Mouse (Mus musculus) right cerebral cortex, postnatal 10 days (tissue): ENCODE measurements around the gene Suco.

ENCODE experiments used
- DNase-seq, 2 experiments: peaks; one replicate each; pipeline ENCODE4 v3.0.0; 2021; ENCODE audit warnings: low spot score in 2 of 2

Suco gene

DNA sequence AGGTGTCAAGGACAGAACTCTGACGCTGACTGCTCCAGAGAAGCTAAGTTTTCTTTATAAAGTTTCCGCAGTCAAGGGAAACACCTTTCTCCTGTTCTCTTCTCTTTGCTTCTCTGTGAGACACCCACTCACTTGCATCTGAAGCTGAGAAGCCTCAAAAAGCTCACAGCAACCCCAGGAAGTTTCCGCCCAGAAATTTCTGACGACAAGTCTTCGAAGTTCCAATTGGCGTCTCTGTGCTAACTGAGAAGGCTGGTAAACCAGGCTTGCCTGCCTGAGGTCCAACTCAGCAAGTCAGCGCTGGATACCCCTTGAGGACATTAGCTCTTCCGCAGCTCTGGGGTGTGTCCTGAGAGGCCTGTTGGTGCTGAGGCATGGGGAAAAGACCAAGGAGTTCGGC is 88.1 kb downstream of the Suco start, which contains the start of gene Fasl:
TSS of gene Fasl (minus strand) at position 157 of the 400 bp plus-strand sequence.
- no peak for DNase-seq

DNA sequence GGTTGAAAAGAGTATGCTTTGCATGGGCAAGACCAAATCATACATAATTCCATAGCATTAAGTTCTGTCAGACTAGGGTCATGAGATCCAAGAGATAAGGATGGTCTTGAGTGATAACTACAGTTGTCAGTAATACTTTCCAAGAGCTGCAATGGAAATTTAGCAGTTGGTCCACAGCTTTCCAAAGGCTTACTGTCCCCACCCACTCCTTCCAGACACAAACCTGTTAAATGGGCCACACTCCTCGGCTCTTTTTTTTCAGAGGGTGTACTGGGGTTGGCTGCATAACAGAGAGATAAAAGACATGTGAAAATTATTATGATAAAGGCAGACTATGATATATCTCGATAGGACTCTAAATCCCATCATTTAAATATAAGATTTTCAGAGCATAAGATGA is 93.8 kb downstream of the Suco start:
- no peak for DNase-seq

DNA sequence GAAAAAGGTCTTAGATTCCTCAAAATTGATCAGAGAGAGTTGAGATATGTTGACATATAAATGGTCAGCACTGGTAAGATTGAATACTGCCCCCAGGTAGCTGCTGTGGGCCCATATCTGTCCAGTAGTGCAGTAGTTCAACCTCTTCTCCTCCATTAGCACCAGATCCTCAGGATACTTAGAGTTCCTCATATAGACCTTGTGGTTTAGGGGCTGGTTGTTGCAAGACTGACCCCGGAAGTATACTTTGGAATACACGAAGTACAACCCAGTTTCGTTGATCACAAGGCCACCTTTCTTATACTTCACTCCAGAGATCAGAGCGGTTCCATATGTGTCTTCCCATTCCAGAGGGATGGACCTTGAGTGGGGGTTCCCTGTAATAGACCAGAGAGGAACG is 94.9 kb downstream of the Suco start:
- DNase-seq: no peak

DNA sequence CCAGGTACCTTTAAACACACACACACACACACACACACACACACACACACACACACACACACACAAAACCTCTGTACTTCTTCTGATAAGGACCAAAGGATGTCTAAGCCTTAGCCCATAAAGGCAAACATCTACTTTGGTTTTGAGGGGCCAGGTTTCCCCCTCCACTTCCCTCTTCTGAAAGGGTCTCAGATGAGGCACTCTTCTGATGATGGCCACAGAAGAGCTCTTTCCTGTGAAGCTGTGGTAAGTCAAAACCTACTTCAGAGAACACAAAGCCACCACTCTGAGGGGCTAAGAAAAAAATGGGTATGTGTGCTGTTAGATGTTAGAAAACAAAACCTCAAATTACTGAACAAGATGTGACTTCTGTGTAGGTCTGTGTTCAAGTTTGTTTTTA is 97.4 kb downstream of the Suco start:
- DNase-seq: no peak

DNA sequence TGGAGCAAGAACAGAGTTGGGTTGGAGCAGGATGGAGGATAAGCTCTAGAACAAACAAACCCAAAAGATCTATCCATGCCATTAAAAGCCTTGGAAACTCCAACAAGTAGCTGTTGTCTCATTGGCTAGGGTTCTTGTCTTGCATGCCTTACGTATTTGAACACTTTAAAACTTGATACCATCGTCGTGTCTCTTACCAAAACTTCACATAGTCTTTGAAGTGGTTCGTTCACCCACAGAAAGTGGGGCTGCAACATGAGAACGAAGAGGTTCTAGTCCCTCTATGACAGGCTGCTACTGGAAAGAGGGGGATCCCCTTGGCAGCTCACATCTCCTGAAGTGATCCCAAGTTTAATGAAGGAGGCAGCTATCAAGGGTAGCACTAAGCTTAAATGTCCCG is 101.3 kb downstream of the Suco start:
- DNase-seq: no peak

DNA sequence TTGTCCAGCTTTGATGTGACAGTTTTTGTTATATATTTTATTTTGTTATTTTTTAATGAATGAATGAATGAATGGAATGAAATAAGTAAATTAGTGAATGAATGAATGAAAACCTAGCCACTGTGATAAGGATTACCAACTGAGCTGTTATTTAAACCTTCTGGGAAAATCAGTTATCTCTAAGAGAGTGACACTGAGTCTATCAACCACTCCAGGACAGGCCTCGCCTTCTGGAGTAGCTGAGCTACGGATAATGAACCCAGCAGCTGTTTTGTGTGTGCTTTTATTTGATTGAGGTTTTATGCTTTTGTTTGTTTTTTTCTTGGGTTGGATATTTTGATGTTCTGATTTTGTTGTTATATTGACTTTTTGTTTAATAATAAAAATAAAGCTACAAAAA is 105.2 kb downstream of the Suco start:
- DNase-seq: no peak

DNA sequence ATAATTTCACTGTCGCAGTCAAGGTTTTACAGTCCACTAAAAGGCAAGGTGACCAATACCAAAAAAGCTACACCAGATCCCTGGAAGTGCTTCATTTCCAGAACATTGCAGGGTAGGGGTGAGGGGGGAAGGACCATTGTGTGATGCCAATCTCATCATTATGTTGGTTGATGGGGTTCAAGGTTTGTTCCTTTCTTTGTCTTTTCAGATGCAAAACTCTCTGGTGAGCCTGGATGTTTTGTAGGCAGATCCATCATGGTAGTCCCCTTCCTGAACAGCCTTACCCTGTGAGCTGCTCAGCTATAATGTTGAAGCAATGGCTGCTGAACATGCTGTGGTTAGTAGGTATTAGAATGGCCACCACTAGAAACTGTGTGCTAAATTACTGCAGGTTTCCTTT is 107.2 kb downstream of the Suco start:
- no peak for DNase-seq

DNA sequence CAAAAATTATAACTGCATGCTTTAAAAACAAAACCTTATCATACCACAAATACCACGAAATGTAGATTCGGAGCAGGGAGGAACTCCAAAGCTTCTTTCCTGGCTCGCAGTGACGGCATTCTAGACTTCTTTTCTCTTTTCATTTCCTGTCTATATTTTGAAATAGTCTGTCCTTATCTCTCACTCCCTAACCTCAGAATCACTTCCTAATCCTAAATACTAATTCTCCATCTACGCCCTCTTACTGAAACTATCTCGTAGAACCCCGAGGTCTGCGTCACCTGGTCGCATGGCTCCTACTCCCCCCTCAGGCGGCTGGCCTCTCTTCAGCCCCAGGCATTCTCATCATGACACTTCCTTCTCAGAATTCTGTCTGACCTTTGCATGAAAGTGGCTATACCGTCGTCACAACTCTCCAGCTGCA is 109.4 kb downstream of the Suco start:
- DNase-seq: no peak

DNA sequence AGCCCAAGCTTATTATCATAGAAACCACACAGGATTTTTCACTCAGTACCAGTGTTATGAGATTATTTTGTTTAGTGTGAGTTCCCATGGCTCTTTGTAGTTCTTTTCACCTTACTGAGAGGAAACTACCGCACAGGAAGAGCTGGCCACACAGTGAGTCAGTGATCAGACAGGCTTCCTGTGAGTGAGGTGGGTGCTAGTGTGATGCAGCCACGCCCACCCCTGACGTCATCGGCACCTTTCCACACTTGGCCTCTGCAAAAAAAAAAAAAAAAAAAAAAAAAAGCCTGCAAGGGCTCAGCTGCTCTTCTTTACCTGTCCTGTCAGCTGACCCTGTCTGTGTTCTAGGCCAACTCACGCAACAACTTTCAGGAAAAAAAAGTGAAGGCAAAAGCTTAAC is 109.8 kb downstream of the Suco start:
- DNase-seq: no peak
